Mouse (Mus musculus): Measurements from ENCODE around the gene Apba1. TPM values are rescaled to one million over a fixed set of nuclear protein-coding genes. Genes with fewer than 3 reads are reported as not detected.

The Apba1 gene
- polyA plus RNA-seq, 1 experiment from 2014 or later: 1.9 TPM

GRCm38 (mm10) chr19:23893946-23894345, 135.3 kb downstream of the Apba1 start:
- Histone ChIP-seq H3K4me3 (no peak overlapping the region), H3K9me3 (0 out of 2 replicates have a peak, but pooled peaks cover 7% of the 10 kb centered on the region), H3K36me3 (no peaks in the 10 kb centered on the region), H3K4me1 (replicated peaks) (peaks cover 18% of the 10 kb centered on the region), H3K27ac (no peak overlapping the region), H3K27me3 (ENCODE audit: insufficient read depth, poor library complexity, severe bottlenecking) (peaks cover 76% of the 10 kb centered on the region)
- WGBS: 69% methylated on average over 9 of the region's 9 CpGs
- no peak for DNase-seq (ENCODE audit: low spot score)

GRCm38 (mm10) chr19:23894822-23895221, 136.1 kb downstream of the Apba1 start:
- 0 out of 2 replicates have a peak, but pooled peaks cover 7% of the 10 kb centered on the region for H3K9me3 ChIP-seq
- H3K4me3 ChIP-seq: no peak overlapping the region
- peaks cover 79% of the 10 kb centered on the region for H3K27me3 ChIP-seq (ENCODE audit: insufficient read depth, poor library complexity, severe bottlenecking)
- H3K36me3 ChIP-seq: no peaks in the 10 kb centered on the region
- peak; percentile 22 for DNase-seq (ENCODE audit: low spot score)
- WGBS: 59% methylated on average over 3 of the region's 3 CpGs
- H3K27ac ChIP-seq: no peak overlapping the region
- H3K4me1 ChIP-seq (replicated peaks): peaks cover 19% of the 10 kb centered on the region

GRCm38 (mm10) chr19:23896915-23897314, 138.2 kb downstream of the Apba1 start:
- Histone ChIP-seq H3K9me3 (0 out of 2 replicates have a peak, but pooled peaks cover 7% of the 10 kb centered on the region), H3K27ac (no peak overlapping the region), H3K4me3 (no peak overlapping the region), H3K36me3 (no peaks in the 10 kb centered on the region), H3K27me3 (ENCODE audit: insufficient read depth, poor library complexity, severe bottlenecking) (peaks cover 72% of the 10 kb centered on the region), H3K4me1 (replicated peaks) (peaks cover 19% of the 10 kb centered on the region)
- DNase-seq (ENCODE audit: low spot score): no peak
- 78% methylated on average over 8 of the region's 8 CpGs for WGBS

GRCm38 (mm10) chr19:23898501-23898900, 139.8 kb downstream of the Apba1 start:
- H3K9me3 ChIP-seq: 0 out of 2 replicates have a peak, but pooled peaks cover 3% of the 10 kb centered on the region
- no peak overlapping the region for H3K4me3 ChIP-seq
- no peak overlapping the region for H3K27ac ChIP-seq
- peaks cover 10% of the 10 kb centered on the region for H3K4me1 ChIP-seq (replicated peaks)
- 51% methylated on average over 11 of the region's 11 CpGs for WGBS
- no peak for DNase-seq (ENCODE audit: low spot score)
- H3K36me3 ChIP-seq: no peaks in the 10 kb centered on the region
- H3K27me3 ChIP-seq (ENCODE audit: insufficient read depth, poor library complexity, severe bottlenecking): peaks cover 57% of the 10 kb centered on the region

GRCm38 (mm10) chr19:23901177-23901576, 142.5 kb downstream of the Apba1 start:
- DNase-seq (ENCODE audit: low spot score): no peak
- Histone ChIP-seq H3K27ac (no peak overlapping the region), H3K4me3 (no peak overlapping the region), H3K4me1 (replicated peaks) (peaks cover 16% of the 10 kb centered on the region), H3K9me3 (no peaks in the 10 kb centered on the region), H3K36me3 (no peaks in the 10 kb centered on the region), H3K27me3 (ENCODE audit: insufficient read depth, poor library complexity, severe bottlenecking) (peaks cover 36% of the 10 kb centered on the region)
- 77% methylated on average over 3 of the region's 3 CpGs for WGBS

GRCm38 (mm10) chr19:23901768-23902167, 143.1 kb downstream of the Apba1 start:
- Histone ChIP-seq H3K27me3 (ENCODE audit: insufficient read depth, poor library complexity, severe bottlenecking) (peaks cover 30% of the 10 kb centered on the region), H3K9me3 (no peaks in the 10 kb centered on the region), H3K4me1 (replicated peaks) (peaks cover 16% of the 10 kb centered on the region), H3K27ac (no peak overlapping the region), H3K4me3 (no peak overlapping the region), H3K36me3 (no peaks in the 10 kb centered on the region)
- 93% methylated on average over 4 of the region's 4 CpGs for WGBS
- no peak for DNase-seq (ENCODE audit: low spot score)

GRCm38 (mm10) chr19:23903066-23903465, 144.4 kb downstream of the Apba1 start:
- 92% methylated on average over 7 of the region's 7 CpGs for WGBS
- H3K27me3 ChIP-seq (ENCODE audit: insufficient read depth, poor library complexity, severe bottlenecking): peaks cover 19% of the 10 kb centered on the region
- H3K36me3 ChIP-seq: no peaks in the 10 kb centered on the region

GRCm38 (mm10) chr19:23904922-23905321, 146.2 kb downstream of the Apba1 start:
- H3K27ac ChIP-seq: no peak overlapping the region
- no peak for DNase-seq (ENCODE audit: low spot score)
- peaks cover 6% of the 10 kb centered on the region; the same call in 1 of the 2 replicates for H3K4me1 ChIP-seq (replicated peaks)
- H3K27me3 ChIP-seq (ENCODE audit: insufficient read depth, poor library complexity, severe bottlenecking): peaks cover 15% of the 10 kb centered on the region
- H3K9me3 ChIP-seq: no peaks in the 10 kb centered on the region
- H3K36me3 ChIP-seq: no peaks in the 10 kb centered on the region
- H3K4me3 ChIP-seq: no peak overlapping the region
- WGBS: 81% methylated on average over 4 of the region's 4 CpGs

More at GRCm38 (mm10) chr19:23903066-23903465, 144.4 kb downstream of the Apba1 start:
- no peaks in the 10 kb centered on the region for H3K9me3 ChIP-seq
- no peak overlapping the region for H3K4me3 ChIP-seq
- H3K4me1 ChIP-seq (replicated peaks): peaks cover 16% of the 10 kb centered on the region
- DNase-seq (ENCODE audit: low spot score): no peak
- no peak overlapping the region for H3K27ac ChIP-seq

GRCm38 (mm10) chr19:23905772-23906171, 147.1 kb downstream of the Apba1 start:
- no peaks in the 10 kb centered on the region for H3K36me3 ChIP-seq
- WGBS: 86% methylated on average over 5 of the region's 5 CpGs
- H3K4me3 ChIP-seq: no peak overlapping the region
- H3K4me1 ChIP-seq (replicated peaks): peaks cover 6% of the 10 kb centered on the region; the same call in 1 of the 2 replicates
- H3K9me3 ChIP-seq: no peaks in the 10 kb centered on the region
- peaks cover 7% of the 10 kb centered on the region; the same call in 1 of the 2 replicates for H3K27me3 ChIP-seq (ENCODE audit: insufficient read depth, poor library complexity, severe bottlenecking)
- no peak overlapping the region for H3K27ac ChIP-seq
- DNase-seq (ENCODE audit: low spot score): no peak

- no peaks in the 10 kb centered on the region for H3K36me3 ChIP-seq
- no peak overlapping the region for H3K27ac ChIP-seq
- 72% methylated on average over 4 of the region's 4 CpGs for WGBS
- no peak overlapping the region for H3K4me3 ChIP-seq
- H3K9me3 ChIP-seq: no peaks in the 10 kb centered on the region
- no peak for DNase-seq (ENCODE audit: low spot score)
- H3K4me1 ChIP-seq (replicated peaks): no peaks in the 10 kb centered on the region
- H3K27me3 ChIP-seq (ENCODE audit: insufficient read depth, poor library complexity, severe bottlenecking): no peaks in the 10 kb centered on the region
These were observed 151.7 kb downstream of the Apba1 start for GRCm38 (mm10) chr19:23910345-23910744.

- 33% methylated on average over 5 of the region's 5 CpGs for WGBS
- H3K36me3 ChIP-seq: no peaks in the 10 kb centered on the region
- peaks cover 31% of the 10 kb centered on the region for H3K4me1 ChIP-seq (replicated peaks)
- no peaks in the 10 kb centered on the region for H3K9me3 ChIP-seq
- H3K4me3 ChIP-seq: no peak overlapping the region; the same call in 1 of the 2 replicates
- no peak for DNase-seq (ENCODE audit: low spot score)
- H3K27me3 ChIP-seq (ENCODE audit: insufficient read depth, poor library complexity, severe bottlenecking): no peaks in the 10 kb centered on the region
- H3K27ac ChIP-seq: peak overlapping the region; percentile 76
These were observed 160.9 kb downstream of the Apba1 start for GRCm38 (mm10) chr19:23919384-23920219.

- Histone ChIP-seq H3K36me3 (no peaks in the 10 kb centered on the region), H3K27me3 (ENCODE audit: insufficient read depth, poor library complexity, severe bottlenecking) (no peaks in the 10 kb centered on the region), H3K4me1 (replicated peaks) (peaks cover 31% of the 10 kb centered on the region), H3K4me3 (no peak overlapping the region), H3K27ac (peak overlapping the region; percentile 76), H3K9me3 (no peaks in the 10 kb centered on the region)
- DNase-seq (ENCODE audit: low spot score): no peak
- WGBS: 63% methylated on average over 8 of the region's 8 CpGs
These were observed 161.5 kb downstream of the Apba1 start for GRCm38 (mm10) chr19:23920220-23920544.

GRCm38 (mm10) chr19:23922601-23923000, 163.9 kb downstream of the Apba1 start:
- 94% methylated on average over 9 of the region's 9 CpGs for WGBS
- no peak overlapping the region for H3K27ac ChIP-seq
- no peak for DNase-seq (ENCODE audit: low spot score)
- H3K27me3 ChIP-seq (ENCODE audit: insufficient read depth, poor library complexity, severe bottlenecking): no peaks in the 10 kb centered on the region
- H3K9me3 ChIP-seq: no peaks in the 10 kb centered on the region
- H3K36me3 ChIP-seq: no peaks in the 10 kb centered on the region
- H3K4me1 ChIP-seq (replicated peaks): peaks cover 31% of the 10 kb centered on the region
- no peak overlapping the region for H3K4me3 ChIP-seq
